Mouse (Mus musculus): Measurements from ENCODE around the gene Inpp4b.

DNA sequence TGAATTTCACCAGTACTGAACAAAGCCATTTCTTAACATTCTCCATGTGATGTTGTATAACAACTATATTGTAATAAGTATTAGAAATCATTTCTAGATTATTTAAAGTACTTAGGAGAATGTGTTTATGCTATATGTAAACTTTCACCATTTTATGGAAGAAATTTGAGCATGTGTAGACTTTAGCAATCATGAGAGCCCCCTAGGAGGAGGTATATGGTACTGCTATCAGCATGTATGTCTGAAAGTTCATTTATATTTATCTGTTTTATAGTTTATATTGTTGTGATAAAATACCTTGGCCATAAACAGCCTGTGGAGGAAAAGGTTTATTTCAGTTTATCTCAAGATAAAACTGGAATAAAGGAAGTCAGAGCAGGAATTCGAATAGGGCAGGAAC, 141.5 kb downstream of the Inpp4b start:
- TF ChIP-seq POLR2A (IDR thresholded peaks at IDR 0.05; ENCODE audit: extremely low read depth, insufficient read depth, low read length) (no peak), CTCF (IDR thresholded peaks at IDR 0.05; ENCODE audit: extremely low read depth, insufficient read depth, low read length) (no peak)

Data from cortical plate, adult 2 months (tissue).